Mouse (Mus musculus): ENCODE measurements around the gene Ramac.

The Ramac gene

DNA sequence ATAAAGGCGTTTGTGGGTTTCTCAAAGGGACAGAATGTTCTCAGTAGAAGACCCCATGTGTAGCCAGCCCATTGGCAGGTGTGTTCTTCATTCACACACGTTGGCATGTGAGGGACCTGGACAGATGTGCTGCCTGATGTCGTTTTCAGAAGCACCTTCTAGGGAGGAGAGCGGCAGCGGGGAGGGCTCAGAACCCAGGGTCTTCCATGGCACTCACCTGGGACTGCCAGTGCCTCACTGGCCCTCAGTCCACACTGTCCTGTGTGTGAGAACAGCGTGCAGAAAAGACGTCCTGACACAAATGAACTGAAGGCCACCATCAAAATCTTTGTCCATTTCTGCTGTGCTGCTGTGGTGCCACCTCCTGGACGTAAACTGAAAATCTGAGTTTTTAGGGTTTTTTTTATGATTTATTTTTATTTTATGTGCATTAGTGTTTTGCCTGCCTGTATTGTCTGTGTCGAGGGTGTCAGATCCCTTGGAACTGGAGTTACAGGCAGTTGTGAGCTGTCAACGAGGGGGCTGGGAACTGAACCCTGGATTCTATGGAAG, 15.0 kb downstream of the Ramac start:
- no peak for DNase-seq (ENCODE audit: low read depth, low spot score)

DNA sequence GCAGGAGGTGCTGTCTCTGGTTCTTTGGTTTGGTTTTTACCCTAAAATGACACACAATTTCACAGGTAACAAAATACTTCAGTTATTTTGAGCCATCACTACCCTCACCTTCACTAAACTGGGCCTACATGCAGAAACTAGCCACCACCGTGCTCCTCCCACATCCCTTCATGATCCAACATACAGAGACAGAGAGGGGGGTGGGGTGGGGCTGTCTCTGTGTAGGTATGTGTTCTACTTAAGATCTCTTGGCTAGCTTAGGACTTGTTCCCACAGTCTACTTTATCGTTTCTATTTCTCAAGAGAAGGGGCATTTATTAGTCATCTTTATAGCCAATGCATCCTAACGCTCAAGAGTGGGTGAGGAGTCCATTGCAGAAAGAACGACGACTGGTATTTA, 25.8 kb downstream of the Ramac start:
- DNase-seq (ENCODE audit: low read depth, low spot score): peak; percentile 39

DNA sequence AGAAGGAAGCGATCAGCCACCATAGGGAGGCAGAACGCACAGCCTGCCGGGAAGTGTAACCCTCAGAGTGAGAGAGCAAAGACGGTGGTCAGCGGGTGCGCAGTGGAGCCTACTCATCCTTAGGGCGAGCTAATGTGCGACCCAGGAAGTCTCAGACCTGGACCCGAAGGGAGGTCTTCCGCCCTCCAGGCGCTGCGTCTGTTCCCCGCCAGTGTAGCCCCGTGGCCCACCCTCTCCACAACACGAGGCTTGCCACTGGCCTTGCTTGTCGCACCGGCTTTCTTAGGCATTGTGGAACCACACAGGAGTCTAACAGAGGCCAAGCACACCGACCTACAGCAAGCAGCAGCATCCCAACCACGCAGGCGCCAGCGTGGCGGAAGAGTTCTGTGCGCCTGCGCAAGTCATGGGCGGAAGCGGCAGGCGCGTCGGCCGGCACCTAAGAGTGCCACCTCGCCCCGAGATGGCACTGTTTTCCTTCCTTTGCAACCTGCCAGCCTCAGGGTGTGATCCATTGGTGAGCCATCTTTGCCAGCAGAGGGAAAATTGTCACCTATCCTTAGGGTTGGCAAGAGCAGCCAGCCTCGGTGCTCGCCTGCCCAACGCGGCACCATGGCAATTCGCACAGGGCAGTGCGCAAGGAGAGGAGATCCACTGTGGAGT, 26.5 kb downstream of the Ramac start, which contains the start of gene 3110040N11Rik:
TSS of gene 3110040N11Rik (minus strand) at position 384 of the 663 bp plus-strand sequence.
- peak; percentile 96 for DNase-seq (ENCODE audit: low read depth, low spot score)

DNA sequence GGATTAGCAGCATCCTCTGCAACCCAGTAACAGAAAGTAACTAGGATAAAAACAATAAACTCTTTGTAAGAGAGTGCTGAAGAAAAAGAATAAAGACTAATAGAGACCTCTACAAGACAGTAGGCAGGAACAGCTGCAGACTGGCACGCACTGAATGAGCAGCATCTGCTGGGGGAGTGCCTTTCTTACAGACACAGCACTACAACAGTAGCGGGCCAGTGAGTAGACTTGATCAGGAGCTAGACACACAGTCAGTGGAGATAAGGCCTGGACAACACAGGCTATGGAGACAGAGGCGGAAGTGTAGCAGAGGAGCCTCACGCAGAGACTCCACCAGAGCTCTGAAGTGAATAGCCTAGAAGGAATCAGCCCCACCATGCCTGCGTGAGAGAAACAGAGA, 43.3 kb downstream of the Ramac start:
- DNase-seq (ENCODE audit: low read depth, low spot score): no peak
